Mouse (Mus musculus) heart, postnatal 14 days (tissue): ENCODE measurements around the gene 1700016D06Rik. TPM values are rescaled to one million over a fixed set of nuclear protein-coding genes. Genes with fewer than 3 reads are reported as not detected.

ENCODE experiments used
- microRNA-seq, 2 experiments: library from miRNA; unstranded; fragments of <30 nt; microRNA quantifications; one replicate each; pipeline ENCODE4 v1.2.0; 2021 to 2022
- total RNA-seq, 2 experiments: library from RNA; stranded (reverse); gene quantifications; 2 replicates each; pipeline ENCODE4 v1.2.3; 2021

Gene 1700016D06Rik
- total RNA-seq, 2 experiments from 2014 or later = not detected

Small RNAs within 50 kb of the gene (microRNA-seq; reads per million reads assigned to microRNA genes)
- 0.12 to 1.3 reads per million in 2 experiments for gene Mir7238

Other genes starting within 250 kb of the 1700016D06Rik start
- gene Rab20, start 222.4 kb downstream of the 1700016D06Rik start, total RNA-seq = 10 to 100 TPM; 18.5 to 20.2 TPM
- gene Naxd, start 203.6 kb downstream of the 1700016D06Rik start, total RNA-seq = 10 to 100 TPM; 33.2 to 33.3 TPM
- gene Cars2, start 150.3 kb downstream of the 1700016D06Rik start, total RNA-seq = 10 to 100 TPM; 37.0 TPM
- 10 to 100 TPM; 23.6 to 24.2 TPM for gene Ing1, start 145.5 kb downstream of the 1700016D06Rik start, total RNA-seq
- 10 to 100 TPM; 37.2 to 38.0 TPM for gene Ankrd10, start 65.3 kb downstream of the 1700016D06Rik start, total RNA-seq
- gene Arhgef7, start 26.7 kb upstream of the 1700016D06Rik start, total RNA-seq = 100 to 1,000 TPM; 139 to 157 TPM
- not detected for gene Tex29, start 139.4 kb upstream of the 1700016D06Rik start, total RNA-seq